Mouse (Mus musculus) small intestine, adult 2 months (tissue): Measurements from ENCODE around the gene Ctsw.

Experiments
- CTCF ChIP-seq: fragments of 200-500 bp; IDR thresholded peaks from 2 replicates; pipeline ENCODE4 v1.5.1; 2012; ENCODE audit warnings: low read depth, mild to moderate bottlenecking, control low read depth, inconsistent platforms, low read length, moderate library complexity, mixed read lengths; ENCODE audit not compliant: insufficient replicate concordance, insufficient read length; ENCODE audit errors: extremely low read depth
- POLR2A ChIP-seq: fragments of 200-500 bp; IDR thresholded peaks from 2 replicates; pipeline ENCODE4 v1.6.1; 2012; ENCODE audit warnings: low read depth, mild to moderate bottlenecking, control low read depth, inconsistent platforms, low read length, moderate library complexity

DNA sequence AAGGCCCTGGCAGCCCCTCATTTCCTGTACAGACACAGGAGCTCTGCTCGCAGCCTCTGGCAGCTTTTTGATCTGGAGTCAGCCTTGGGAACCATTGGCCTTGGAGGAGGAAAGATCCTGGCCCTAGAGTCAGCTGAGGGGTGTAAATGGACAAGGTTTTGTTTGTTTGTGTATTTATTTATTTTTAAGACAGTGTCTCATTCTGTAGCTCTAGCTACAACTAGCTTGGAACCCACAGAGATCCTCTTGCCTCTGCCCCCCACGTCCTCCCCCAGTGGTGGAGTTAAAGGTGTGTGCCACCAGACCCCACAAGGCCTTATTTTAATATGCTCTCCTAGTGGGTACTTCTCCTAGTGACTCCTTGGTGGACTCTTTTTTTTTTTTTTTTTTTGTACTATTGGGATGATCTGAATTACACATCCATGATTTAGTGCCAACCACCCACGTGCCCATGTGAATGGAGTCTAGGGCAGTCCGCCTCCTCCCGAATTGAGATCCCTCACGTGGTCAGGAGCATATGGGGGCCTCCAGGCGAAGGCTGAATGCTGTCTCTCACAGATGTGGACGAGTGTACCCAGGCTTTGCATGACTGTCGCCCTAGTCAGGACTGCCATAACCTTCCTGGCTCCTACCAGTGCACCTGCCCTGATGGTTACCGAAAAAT, 8.8 kb upstream of the Ctsw start:
- TF ChIP-seq CTCF = no peak
- no peak for TF ChIP-seq POLR2A
